Mouse (Mus musculus) neural tube, embryonic 13.5 days (tissue): ENCODE measurements around the gene Tspan10. TPM values are rescaled to one million over a fixed set of nuclear protein-coding genes. Genes with fewer than 3 reads are reported as not detected.

Experiments used
- ATAC-seq: fragments of 200-750 bp; cut with Nextera tagmentation; 2 replicates; pipeline ENCODE4 v1.8.0; 2017; ENCODE audit warnings: low read depth, mild to moderate bottlenecking, moderate TSS enrichment, moderate library complexity
- H3K27ac ChIP-seq: fragments of 300-500 bp; sonication (generic); replicated peaks from 2 replicates; pipeline ENCODE4 v1.5.1; 2015; ENCODE audit warnings: moderate library complexity, mild to moderate bottlenecking, inconsistent platforms
- H3K27me3 ChIP-seq: fragments of 300-500 bp; sonication (generic); 2 replicates; pipeline ENCODE4 v1.6.1; 2015; ENCODE audit warnings: mild to moderate bottlenecking, inconsistent platforms
- H3K36me3 ChIP-seq: fragments of 300-500 bp; sonication (generic); 2 replicates; pipeline ENCODE4 v1.6.1; 2015; ENCODE audit warnings: mild to moderate bottlenecking, inconsistent platforms
- H3K4me1 ChIP-seq: fragments of 300-500 bp; sonication (generic); replicated peaks from 2 replicates; pipeline ENCODE4 v1.6.1; 2015; ENCODE audit warnings: inconsistent platforms
- H3K4me2 ChIP-seq: fragments of 300-500 bp; sonication (generic); 2 replicates; pipeline ENCODE4 v1.6.1; 2015; ENCODE audit warnings: inconsistent platforms, mild to moderate bottlenecking, moderate library complexity
- H3K4me3 ChIP-seq: fragments of 300-500 bp; sonication (generic); 2 replicates; pipeline ENCODE4 v1.5.1; 2015; ENCODE audit warnings: mild to moderate bottlenecking, inconsistent platforms
- H3K9ac ChIP-seq: fragments of 300-500 bp; sonication (generic); 2 replicates; pipeline ENCODE4 v1.6.1; 2015; ENCODE audit warnings: moderate library complexity, mild to moderate bottlenecking, inconsistent platforms
- H3K9me3 ChIP-seq: fragments of 300-500 bp; sonication (generic); 2 replicates; pipeline ENCODE4 v1.6.1; 2016; ENCODE audit warnings: inconsistent platforms
- WGBS: fragments of 180-500 bp; shearing (Covaris S2); methylation state at CpG from one replicate; pipeline ENCODE4 v1.1.7; 2015; 5-methylcytosine and 5-hydroxymethylcytosine counted together
- polyA plus RNA-seq: library from polyadenylated mRNA; unstranded; fragments of >200 nt; fragmentation: Nextera tagmentation; extraction: Ambion mirVana; gene quantifications from 2 replicates; pipeline ENCODE4 v1.2.1, GENCODE M21; 2015

Tspan10 gene
- polyA plus RNA-seq, 1 experiment from 2014 or later = not detected

DNA sequence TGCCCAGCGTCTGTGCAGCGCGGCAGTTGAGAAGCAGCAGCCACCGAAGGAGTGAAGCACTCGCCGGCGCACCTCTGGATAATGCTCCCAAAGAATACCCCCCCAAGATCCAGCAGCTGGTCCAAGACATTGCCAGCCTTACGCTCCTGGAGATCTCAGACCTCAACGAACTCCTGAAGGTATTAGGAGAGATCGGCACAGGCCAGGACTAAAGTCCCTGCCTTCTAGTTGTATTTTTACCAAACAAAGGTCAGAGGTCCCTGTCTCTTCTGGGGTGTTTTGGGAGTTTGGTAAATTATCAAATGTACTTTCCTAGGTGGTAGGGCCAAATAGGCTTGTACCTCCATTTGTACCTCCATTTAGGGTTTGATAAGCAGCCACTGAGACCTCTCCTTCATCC, 42.8 kb downstream of the Tspan10 start:
- Histone ChIP-seq H3K4me3 (peak overlapping the region; percentile 97), H3K4me2 (peak overlapping the region; percentile 97), H3K4me1 (peaks cover 28% of the 10 kb centered on the region), H3K36me3 (peaks cover 65% of the 10 kb centered on the region), H3K27ac (peak overlapping the region; percentile 91; the same call in 1 of the 2 replicates), H3K27me3 (no peaks in the 10 kb centered on the region), H3K9me3 (no peaks in the 10 kb centered on the region), H3K9ac (peak overlapping the region; percentile 87)
- WGBS = 10% methylated on average over 10 of the region's 10 CpGs
- ATAC-seq = no peak

DNA sequence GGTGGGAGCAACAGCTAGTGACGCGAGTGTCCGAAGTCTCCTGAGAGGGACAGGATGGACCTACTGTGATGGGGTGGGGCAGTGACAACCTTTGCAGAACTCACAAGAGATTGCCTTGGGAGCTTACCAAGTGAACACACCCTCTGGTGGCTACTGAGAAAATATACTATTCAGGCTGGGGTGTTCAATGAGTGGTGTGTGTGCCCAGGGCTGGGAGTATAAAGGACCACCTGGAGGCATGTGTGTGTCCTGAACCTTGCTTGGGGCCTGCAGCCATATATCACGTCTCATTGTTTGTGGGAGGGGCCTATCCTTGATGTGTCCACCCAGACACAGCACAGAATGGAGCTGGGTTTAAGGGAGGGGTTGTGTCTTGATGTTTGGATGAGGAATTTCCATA, 46.1 kb downstream of the Tspan10 start:
- H3K4me1 ChIP-seq = peaks cover 53% of the 10 kb centered on the region
- H3K4me3 ChIP-seq = no peak overlapping the region
- no peak overlapping the region for H3K27ac ChIP-seq
- H3K27me3 ChIP-seq = no peaks in the 10 kb centered on the region
- peaks cover 33% of the 10 kb centered on the region for H3K36me3 ChIP-seq
- H3K9ac ChIP-seq = no peak overlapping the region; the same call in 1 of the 2 replicates
- no peak for ATAC-seq
- H3K4me2 ChIP-seq = no peak overlapping the region
- 81% methylated on average over 4 of the region's 4 CpGs for WGBS
- H3K9me3 ChIP-seq = no peaks in the 10 kb centered on the region

DNA sequence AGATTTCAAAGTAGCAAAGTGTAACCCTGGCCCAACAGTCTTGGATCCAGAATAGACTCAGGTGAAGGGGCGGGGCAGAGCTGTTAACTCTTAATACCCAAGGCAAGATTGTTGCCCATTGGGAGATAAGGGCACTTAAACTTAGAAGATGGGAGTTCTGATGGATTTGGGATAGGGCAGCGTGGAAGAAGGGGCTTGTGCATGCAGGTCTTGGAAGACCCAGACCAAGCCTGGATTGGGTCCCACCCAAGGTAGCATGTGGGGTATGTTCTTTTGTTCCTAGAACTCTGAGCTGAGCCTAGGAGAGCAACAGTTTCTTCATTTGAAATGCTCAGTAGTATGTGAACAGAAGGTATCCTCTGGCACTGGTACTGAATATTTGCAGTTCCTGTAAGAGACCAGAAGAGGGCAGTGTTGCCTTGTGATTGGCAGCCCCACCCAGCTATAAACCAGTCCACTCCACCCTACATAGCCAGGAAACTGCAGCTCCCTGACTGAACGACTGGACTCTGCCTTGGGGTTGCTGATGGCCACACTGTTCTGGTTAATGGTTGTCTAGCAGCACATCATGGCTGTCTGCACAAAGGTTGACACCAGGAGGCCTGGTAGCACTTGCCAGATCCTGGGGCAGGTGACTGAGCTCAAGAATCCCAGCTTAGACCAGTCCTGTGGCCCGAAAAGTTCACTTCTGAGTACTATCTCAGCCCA, 46.8 kb downstream of the Tspan10 start:
- H3K9me3 ChIP-seq = no peaks in the 10 kb centered on the region
- WGBS = 55% methylated on average over 4 of the region's 4 CpGs
- H3K27me3 ChIP-seq = no peaks in the 10 kb centered on the region
- peaks cover 31% of the 10 kb centered on the region for H3K36me3 ChIP-seq
- no peak overlapping the region for H3K4me3 ChIP-seq
- H3K4me2 ChIP-seq = no peak overlapping the region
- no peak overlapping the region for H3K27ac ChIP-seq
- H3K4me1 ChIP-seq = peaks cover 52% of the 10 kb centered on the region
- ATAC-seq = no peak
- H3K9ac ChIP-seq = peak overlapping the region; percentile 1; the same call in 1 of the 2 replicates

DNA sequence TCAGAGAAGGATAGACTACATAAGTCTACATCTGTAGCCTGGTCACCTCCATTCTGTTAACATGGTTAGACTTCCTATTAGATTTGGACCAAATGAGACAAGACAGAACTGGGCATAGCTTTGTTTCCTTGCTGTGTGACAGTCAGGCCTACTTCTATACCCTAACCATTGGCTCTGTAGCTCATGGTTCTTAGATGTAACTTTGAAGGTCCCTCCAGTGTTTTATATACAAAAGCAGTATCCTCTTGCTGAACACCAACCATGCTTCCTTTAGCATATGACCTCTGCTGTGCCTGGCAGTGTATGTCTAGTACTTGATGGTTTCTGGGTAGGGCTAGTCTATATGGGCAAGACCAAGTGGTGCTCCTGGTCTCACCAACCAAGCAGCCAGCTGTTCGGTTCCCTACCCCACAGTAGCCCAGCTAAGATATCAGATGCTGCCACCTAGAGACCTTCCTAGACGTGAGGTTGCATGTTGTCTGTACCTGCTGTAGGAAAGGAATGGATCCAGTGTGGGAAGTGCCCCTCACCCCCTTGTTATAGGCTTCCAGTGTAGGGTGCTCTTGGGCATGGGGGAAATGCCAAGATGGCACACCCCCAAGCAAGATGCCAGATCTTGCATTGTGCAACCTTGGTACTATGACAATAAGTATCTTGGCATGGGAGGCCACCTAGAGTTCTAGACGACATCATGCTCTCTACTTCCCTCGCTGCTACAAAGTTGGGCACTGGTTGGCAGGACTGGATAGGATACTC, 48.0 kb downstream of the Tspan10 start:
- no peaks in the 10 kb centered on the region for H3K27me3 ChIP-seq
- H3K4me2 ChIP-seq = peak overlapping the region; percentile 87
- no peak overlapping the region; the same call in 1 of the 2 replicates for H3K9ac ChIP-seq
- H3K9me3 ChIP-seq = no peaks in the 10 kb centered on the region
- no peak for ATAC-seq
- peaks cover 45% of the 10 kb centered on the region for H3K4me1 ChIP-seq
- H3K4me3 ChIP-seq = peak overlapping the region; percentile 88
- peak overlapping the region; percentile 83; the same call in 1 of the 2 replicates for H3K27ac ChIP-seq
- 53% methylated on average over 4 of the region's 4 CpGs for WGBS
- peaks cover 44% of the 10 kb centered on the region for H3K36me3 ChIP-seq

DNA sequence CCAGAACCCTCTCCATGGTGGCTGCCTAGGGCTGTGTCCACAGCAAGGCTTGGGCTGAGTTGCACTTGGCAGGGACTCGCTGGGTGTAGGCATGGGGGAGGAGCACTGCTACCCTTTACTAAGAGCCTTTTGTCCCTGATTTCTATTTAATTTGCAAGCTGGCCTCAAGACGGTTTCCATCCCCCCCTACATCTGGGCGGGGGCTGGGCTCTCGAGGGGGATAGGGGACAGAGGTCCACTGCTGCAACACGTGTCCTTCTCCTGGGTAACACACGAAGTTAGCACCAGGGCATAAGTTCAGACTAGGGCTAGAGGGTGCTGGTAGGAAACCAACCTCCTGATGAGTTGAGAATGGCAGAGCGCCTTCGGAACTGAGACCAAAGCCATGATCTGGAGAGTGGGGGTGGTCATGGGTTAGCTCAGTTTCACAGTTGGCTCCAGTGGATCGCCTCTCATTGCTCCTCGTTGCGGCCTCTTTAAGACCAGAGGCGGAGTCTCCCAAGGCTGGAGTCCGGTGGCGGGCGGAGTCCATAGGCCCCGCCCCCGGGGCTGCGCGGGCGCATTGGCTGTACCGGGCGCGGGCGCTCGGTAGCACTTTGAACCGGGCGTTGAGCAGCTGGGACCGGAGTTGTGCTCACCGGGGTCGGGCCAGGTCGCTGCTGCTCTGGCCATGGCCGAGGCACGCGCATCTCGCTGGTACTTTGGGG, 49.0 kb downstream of the Tspan10 start, which contains the start of gene Slc25a10:
TSS of gene Slc25a10 (plus strand) at position 524 of the 707 bp plus-strand sequence.
- no peaks in the 10 kb centered on the region for H3K27me3 ChIP-seq
- H3K9me3 ChIP-seq = no peaks in the 10 kb centered on the region
- peaks cover 39% of the 10 kb centered on the region for H3K4me1 ChIP-seq
- H3K4me3 ChIP-seq = peak within 1 kb of the TSS; percentile 88
- peak within 1 kb of the TSS; percentile 87 for H3K4me2 ChIP-seq
- peak within 1 kb of the TSS; percentile 83 for H3K27ac ChIP-seq
- WGBS = under 1% methylated on average over 35 of the region's 35 CpGs
- ATAC-seq = peak; percentile 86
- H3K36me3 ChIP-seq = peaks cover 47% of the 10 kb centered on the region
- H3K9ac ChIP-seq = peak within 1 kb of the TSS; percentile 84

DNA sequence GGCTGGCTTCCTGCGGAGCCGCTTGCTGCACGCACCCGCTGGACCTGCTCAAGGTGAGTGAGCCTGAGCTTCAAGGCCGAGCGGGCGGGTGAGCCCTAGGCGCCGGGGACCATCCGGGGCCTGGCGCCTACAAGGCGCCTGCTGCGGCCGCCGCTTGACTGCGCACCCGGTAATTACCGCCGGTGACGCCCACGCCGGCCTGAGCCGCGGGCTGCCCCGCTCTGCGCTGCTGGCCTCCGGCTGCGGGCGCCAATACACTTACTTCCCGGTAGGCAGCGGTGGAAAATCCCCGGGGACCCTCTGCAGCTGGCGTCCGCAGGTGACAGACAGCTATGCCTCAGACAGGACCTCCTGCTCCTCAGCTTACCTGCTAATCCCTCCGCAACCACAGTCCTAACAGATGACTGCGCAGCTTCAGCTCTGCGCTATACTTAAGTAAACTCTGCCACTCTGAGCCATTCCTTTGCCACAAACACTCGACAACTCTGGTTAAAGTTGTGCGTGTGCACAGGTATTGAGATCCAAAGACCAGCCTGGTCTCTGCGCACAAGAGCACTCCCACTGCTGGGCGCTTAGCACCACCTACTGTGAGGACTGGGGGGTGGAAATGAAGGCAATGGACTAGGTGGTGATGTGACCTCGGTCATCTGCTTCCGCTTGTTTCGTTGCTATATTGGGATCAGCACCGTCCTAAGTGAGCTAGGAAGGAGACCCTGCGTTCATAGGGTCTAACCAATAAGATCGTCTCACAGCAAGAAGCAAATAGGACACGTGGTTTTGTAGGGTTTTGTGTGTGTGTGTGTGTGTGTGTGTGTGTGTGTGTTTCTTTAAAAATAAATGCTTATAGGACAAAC, 49.8 kb downstream of the Tspan10 start:
- Histone ChIP-seq H3K27me3 (no peaks in the 10 kb centered on the region), H3K9me3 (no peaks in the 10 kb centered on the region), H3K36me3 (peaks cover 47% of the 10 kb centered on the region), H3K9ac (peak overlapping the region; percentile 84), H3K4me1 (peaks cover 39% of the 10 kb centered on the region), H3K27ac (peak overlapping the region; percentile 83), H3K4me3 (peak overlapping the region; percentile 88), H3K4me2 (peak overlapping the region; percentile 87)
- under 1% methylated on average over 48 of the region's 48 CpGs for whole genome bisulfite sequencing
- ATAC-seq = peak; percentile 55

DNA sequence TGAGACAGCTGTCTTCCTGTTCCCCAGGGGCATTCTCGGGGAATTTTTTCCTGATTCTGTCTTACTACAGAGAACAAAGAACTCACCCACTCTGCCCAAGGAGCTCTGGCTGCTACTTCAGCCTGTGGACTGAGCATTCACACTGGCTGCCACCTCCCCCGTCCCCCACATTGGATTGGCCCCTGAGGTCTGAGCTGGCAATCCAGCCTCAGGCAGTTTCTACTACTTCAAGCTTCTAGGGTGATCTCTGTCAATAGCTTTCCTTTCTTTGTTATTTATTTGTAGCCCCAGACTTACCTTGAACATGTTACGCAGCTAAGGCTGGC, 50.4 kb downstream of the Tspan10 start:
- Histone ChIP-seq H3K9me3 (no peaks in the 10 kb centered on the region), H3K9ac (peak overlapping the region; percentile 84), H3K27ac (peak overlapping the region; percentile 83), H3K36me3 (peaks cover 47% of the 10 kb centered on the region), H3K27me3 (no peaks in the 10 kb centered on the region), H3K4me3 (peak overlapping the region; percentile 88), H3K4me2 (peak overlapping the region; percentile 87), H3K4me1 (peaks cover 39% of the 10 kb centered on the region)
- 28% methylated on average over 3 of the region's 3 CpGs for WGBS
- ATAC-seq = no peak

DNA sequence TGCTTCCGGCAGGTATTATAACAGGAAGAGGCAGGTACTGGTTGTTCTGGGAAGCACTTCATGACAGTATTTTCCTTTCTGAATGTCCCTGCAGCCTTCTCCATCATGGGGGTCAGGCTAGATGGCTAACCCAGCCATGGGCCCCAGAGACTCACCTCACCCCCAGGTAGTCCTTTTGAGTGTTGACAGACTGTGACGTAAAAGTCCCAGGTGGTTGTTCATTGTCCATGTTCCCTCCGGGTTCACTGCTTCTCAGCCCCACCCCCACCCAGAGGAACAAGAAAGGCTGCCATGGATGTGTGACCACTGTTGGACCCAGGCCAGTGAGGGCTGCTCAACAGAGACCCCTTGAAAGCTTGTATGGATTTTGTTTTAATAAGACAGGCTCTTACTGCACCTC, 50.9 kb downstream of the Tspan10 start:
- no peak for ATAC-seq
- H3K9me3 ChIP-seq = no peaks in the 10 kb centered on the region
- H3K4me2 ChIP-seq = peak overlapping the region; percentile 87
- peaks cover 39% of the 10 kb centered on the region for H3K4me1 ChIP-seq
- H3K4me3 ChIP-seq = peak overlapping the region; percentile 88
- peak overlapping the region; percentile 83 for H3K27ac ChIP-seq
- no peaks in the 10 kb centered on the region for H3K27me3 ChIP-seq
- H3K36me3 ChIP-seq = peaks cover 47% of the 10 kb centered on the region
- 59% methylated on average over 3 of the region's 3 CpGs for WGBS
- peak overlapping the region; percentile 84 for H3K9ac ChIP-seq

DNA sequence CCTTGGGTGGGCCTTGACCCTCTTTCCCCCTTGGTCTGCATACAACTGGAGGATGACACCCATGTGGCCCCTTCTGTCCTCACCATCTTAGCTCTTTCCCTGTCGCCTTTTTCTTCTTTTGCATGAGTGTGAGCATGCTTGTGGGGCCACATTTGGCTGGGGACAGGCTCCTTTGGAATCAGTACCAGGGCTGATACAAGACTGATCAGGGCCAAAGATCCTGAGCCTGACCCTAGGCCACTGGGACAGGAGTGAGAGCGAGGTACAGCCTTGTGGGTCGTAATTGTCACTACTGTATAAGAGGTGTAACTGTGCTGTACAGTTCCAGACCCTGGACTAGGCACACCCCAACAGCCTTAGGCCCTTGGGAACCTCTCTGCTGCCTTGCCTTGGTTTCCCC, 51.5 kb downstream of the Tspan10 start:
- Histone ChIP-seq H3K9ac (peak overlapping the region; percentile 84; the same call in 1 of the 2 replicates), H3K9me3 (no peaks in the 10 kb centered on the region), H3K4me1 (peaks cover 39% of the 10 kb centered on the region), H3K36me3 (peaks cover 47% of the 10 kb centered on the region), H3K27ac (no peak overlapping the region), H3K4me2 (peak overlapping the region; percentile 87), H3K4me3 (no peak overlapping the region), H3K27me3 (no peaks in the 10 kb centered on the region)
- no peak for ATAC-seq
- WGBS = 84% methylated on average over 3 of the region's 3 CpGs
